Mouse (Mus musculus): ENCODE data around the gene Usp51.
"Not testable (repeated sequence)": the region's sequence is repeated elsewhere in the genome, so short reads cannot be mapped to it uniquely, and the experiment has no call there.

Gene Usp51

GRCm38 (mm10) chrX:153006387-153006841 is at the start of gene Usp51:
Usp51 (plus strand) TSS chrX:153006469.
- peak; percentile 22 for DNase-seq

DNA sequence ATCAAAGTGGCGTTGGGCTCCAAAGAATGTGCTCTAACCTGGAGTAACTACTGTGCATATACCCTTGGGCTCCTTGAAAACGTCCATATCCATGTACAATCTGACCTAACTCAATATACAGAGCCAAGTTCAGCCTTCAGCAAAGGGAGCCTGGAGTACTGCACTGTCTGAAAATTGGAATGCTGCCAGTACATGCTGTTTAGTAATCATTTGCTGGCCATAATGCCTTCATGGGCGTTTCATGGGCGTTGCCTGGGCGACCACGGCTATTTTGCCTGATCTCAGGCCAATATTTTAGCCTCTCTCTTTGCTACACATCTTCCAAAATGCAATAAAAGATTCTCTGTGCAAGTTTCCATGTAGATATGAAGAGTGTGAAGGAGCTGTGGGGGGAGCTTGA is 36.7 kb upstream of the Usp51 start:
- no peak for DNase-seq

DNA sequence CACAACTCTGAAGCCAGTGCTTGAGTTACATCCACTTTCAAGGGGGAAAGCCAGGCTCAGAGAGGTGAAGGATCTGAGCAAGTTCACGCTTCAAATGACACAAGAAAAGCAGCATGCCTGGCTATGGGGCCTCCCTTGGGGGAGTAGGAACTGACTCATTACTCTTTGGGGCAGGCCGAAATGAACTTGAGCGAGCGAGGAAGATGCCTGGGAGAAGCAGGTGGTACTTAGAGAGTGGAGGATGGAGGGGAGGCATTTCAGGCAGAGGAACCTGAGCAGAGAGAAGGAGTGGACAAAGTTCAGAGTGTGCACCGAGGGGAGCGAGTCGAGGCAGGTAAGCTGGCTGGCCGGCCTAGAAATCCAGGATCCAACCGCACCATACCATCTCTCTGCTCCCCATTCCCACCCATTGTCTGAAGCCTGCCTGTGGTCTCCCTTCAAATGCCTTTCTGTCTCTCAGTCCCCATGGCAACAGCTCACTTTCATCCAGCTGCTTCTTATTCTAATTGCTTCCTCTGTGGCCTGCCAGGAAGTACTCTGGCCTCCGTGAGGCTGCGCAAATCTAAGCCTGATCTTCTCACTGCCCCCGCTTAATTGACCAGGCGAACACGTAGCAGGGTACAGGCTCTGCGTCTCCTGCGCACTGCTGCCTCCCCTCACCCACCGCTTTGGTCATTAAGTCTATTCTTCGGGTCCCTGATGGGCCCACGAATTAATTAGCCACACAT is 32.6 kb upstream of the Usp51 start:
- not testable (repeated sequence) for DNase-seq

DNA sequence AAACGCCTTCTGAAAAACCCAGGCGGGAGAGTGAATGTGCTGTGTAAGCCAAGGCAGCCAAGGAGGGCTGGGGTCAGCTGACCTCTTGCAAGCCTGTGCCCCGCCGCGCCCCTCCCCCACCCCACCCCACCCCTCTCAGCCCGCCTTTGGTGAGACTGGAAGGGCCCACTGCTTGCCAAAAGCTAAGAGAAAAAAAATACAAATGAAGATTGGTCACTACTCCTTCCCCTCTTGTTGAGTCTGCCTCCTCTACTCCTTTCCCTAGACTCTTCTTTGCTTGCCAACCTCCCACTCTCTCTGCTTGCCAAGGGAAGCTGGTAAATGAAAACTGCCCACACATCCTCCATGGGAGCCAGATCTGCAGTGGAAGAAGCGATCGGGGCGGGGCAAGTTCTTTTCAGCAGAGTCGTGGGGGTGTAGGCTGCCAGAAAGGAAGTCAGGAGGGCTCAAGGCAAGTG is 32.0 kb upstream of the Usp51 start:
- DNase-seq, result peak; percentile 78

- no peak for DNase-seq
Measured at GRCm38 (mm10) chrX:152976538-152976937, 29.7 kb upstream of the Usp51 start.

DNA sequence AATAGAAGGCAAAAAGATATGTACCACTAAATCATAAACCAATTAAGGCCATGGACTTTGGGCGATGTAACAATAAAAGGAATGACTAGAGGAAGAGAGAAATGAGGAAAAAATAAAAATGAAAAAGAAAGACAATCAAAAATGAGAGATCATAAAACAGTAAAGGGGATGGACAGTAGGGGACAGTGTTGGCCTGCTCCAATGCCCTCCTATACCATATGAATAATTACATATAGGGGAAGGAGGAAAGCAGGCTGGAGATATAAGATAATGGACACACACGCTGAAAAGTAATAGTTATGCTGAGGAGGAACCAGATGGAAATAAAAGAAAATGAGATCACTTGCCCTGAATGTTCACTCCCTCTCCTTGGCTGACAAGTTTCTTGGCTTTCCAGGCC is 21.3 kb upstream of the Usp51 start:
- DNase-seq, result no peak

- DNase-seq, result not testable (repeated sequence)
Measured at GRCm38 (mm10) chrX:152989852-152990251, 16.4 kb upstream of the Usp51 start.

DNA sequence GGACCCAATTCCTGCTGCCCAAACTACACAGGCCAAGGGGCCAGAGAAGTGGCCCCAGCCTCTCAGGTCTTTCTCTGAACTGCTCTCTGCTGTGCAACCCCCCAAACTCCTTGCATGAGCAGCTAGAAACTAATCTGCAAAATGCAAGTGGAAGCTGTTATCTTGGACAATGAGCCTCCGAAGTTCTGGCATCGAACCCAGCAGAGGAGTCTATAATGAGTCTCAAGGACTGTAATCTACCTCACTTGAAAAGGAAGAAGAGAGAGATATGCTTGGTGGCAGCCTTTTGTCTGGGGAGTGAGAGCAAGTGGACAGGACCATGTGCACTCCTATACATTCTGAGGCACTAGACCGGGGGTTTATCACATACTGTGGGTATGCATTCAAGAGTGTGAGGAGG is 10.2 kb upstream of the Usp51 start:
- not testable (repeated sequence) for DNase-seq

DNA sequence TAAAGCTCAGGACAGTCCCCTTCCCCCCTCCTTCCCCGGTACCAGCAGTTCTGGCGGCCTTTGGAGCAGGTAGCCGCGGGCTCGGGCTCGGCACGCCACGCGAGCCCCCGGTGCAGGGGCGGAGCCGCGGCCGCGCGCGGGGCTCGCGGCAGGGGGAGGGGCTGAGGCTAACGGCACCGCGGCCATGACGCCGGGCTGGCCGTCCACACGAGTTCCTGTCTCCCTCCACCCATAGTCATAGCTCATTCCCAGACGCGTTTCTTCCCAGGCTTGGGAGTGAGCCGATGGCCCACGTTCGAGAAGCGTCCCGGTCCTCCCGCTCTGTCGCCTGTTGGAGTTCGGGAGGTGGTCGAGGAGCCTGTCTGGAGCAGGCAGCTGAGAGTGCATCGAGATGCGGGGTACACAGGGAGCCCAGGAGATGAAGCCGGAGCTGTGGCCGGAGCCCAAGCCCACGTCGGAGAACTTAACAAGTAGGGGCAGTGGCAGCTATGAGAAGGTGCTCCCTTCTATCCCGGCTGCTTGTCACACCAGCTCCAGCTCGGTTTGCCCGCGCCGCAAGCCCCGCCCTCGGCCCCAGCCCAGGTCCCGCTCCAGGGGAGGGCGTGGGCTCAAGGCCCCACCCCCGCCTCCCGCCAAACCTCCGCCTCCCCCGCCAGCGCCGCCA is 884 bp downstream of the Usp51 start:
- DNase-seq, result peak; percentile 11

DNA sequence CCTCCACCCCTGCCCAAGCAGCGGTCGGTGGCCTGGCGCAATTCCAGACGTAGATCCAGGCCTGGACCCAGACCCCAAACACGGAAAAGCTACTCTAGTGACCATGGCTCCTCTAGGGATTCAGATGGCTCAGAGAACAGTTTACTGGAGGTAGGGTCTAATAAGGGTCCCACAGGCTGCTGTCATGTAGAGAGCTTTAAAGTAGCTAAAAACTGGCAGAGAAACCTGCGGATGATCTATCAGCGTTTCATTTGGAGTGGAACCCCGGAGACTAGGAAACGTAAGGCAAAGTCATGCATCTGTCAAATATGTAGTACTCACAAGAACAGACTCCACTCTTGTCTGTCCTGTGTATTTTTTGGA is 1.4 kb downstream of the Usp51 start:
- no peak for DNase-seq

- DNase-seq, result not testable (repeated sequence)
Measured at GRCm38 (mm10) chrX:153025255-153025654, 19.0 kb downstream of the Usp51 start.

DNA sequence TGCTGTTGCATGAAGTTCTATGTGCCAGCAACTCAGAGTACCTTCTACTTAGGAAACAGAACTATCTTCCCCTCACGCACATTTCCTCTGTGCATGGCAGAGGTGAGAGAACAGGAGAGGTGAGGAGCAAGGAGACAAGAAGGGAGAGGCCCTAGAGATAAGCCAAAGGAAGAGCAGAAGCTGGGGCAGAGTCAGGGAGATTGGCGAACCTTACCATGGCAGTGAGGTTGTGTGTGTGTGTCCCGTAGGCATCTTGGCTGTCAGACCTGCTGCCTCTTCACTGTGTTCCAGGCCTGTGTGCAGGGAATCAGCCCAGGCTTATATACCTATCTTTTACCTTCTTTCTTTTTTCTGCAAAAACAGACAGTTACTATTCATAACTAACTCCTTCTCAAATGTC is 19.4 kb downstream of the Usp51 start:
- not testable (repeated sequence) for DNase-seq

DNA sequence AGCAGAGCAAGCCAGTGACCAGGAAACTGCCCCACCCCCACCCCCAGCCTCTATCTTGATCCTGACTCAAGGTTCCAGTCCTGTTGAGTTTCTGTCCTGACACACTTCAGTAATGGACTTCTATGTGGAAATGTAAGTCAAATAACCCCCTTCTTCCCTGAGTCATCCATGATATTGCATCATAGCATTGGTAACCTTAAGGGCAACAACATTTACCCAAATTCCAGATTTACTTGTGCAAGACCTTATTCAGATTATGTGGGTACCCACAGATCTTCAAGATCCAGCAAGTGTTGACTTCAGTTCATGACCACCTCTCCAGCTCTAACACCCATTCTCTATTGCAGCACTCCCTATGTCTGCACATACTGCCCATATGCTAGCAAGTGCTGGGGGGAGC is 25.3 kb downstream of the Usp51 start:
- DNase-seq, result not testable (repeated sequence)

GRCm38 (mm10) chrX:153037087-153037971 is 31.1 kb downstream of the Usp51 start, which contains the start of gene Mageh1:
Mageh1 (minus strand) TSS chrX:153037575.
- peak; percentile 86 for DNase-seq

- not testable (repeated sequence) for DNase-seq
Measured at GRCm38 (mm10) chrX:153037972-153038744, 31.9 kb downstream of the Usp51 start.
